Mouse (Mus musculus) liver, embryonic 15.5 days (tissue): ENCODE data around the gene Gm37240. TPM values are rescaled to one million over a fixed set of nuclear protein-coding genes. Genes with fewer than 3 reads are reported as not detected.

Experiments used
- ATAC-seq: fragments of 200-750 bp; cut with Nextera tagmentation; 2 replicates; pipeline ENCODE4 v1.8.0; 2017; ENCODE audit warnings: moderate number of reproducible peaks, mild to moderate bottlenecking, moderate library complexity; ENCODE audit not compliant: insufficient read depth
- H3K27ac ChIP-seq: fragments of 300-500 bp; sonication (generic); replicated peaks from 2 replicates; pipeline ENCODE4 v1.5.1; 2015; ENCODE audit warnings: mild to moderate bottlenecking, inconsistent platforms
- H3K27me3 ChIP-seq: fragments of 300-500 bp; sonication (generic); 2 replicates; pipeline ENCODE4 v1.6.1; 2015; ENCODE audit warnings: mild to moderate bottlenecking, inconsistent platforms
- H3K36me3 ChIP-seq: fragments of 300-500 bp; sonication (generic); replicated peaks from 2 replicates; pipeline ENCODE4 v1.6.1; 2015; ENCODE audit warnings: moderate library complexity, mild to moderate bottlenecking, inconsistent platforms
- H3K4me1 ChIP-seq: fragments of 300-500 bp; sonication (generic); replicated peaks from 2 replicates; pipeline ENCODE4 v1.6.1; 2015; ENCODE audit warnings: inconsistent platforms
- H3K4me2 ChIP-seq: fragments of 300-500 bp; sonication (generic); 2 replicates; pipeline ENCODE4 v1.6.1; 2015; ENCODE audit warnings: moderate library complexity, mild to moderate bottlenecking, inconsistent platforms
- H3K4me3 ChIP-seq: fragments of 300-500 bp; sonication (generic); replicated peaks from 2 replicates; pipeline ENCODE4 v1.5.1; 2015; ENCODE audit warnings: mild to moderate bottlenecking, inconsistent platforms
- H3K9ac ChIP-seq: fragments of 300-500 bp; sonication (generic); 2 replicates; pipeline ENCODE4 v1.6.1; 2015; ENCODE audit warnings: moderate library complexity, mild to moderate bottlenecking, inconsistent platforms
- H3K9me3 ChIP-seq: fragments of 300-500 bp; sonication (generic); replicated peaks from 2 replicates; pipeline ENCODE4 v1.6.1; 2016; ENCODE audit warnings: inconsistent platforms
- WGBS: fragments of 180-500 bp; shearing (Covaris S2); methylation state at CpG from one replicate; pipeline ENCODE4 v1.1.7; 2015; ENCODE audit warnings: mixed read lengths; ENCODE audit not compliant: insufficient replicate concordance; 5-methylcytosine and 5-hydroxymethylcytosine counted together
- polyA plus RNA-seq: library from polyadenylated mRNA; unstranded; fragments of >200 nt; fragmentation: Nextera tagmentation; extraction: Ambion mirVana; gene quantifications from 2 replicates; pipeline ENCODE4 v1.2.1, GENCODE M21; 2015

Gene Gm37240
- polyA plus RNA-seq, 1 experiment from 2014 or later = 0.24 TPM

- WGBS = 76% methylated on average over 1 of the region's 1 CpGs
- Histone ChIP-seq H3K36me3 (no peaks in the 10 kb centered on the region), H3K9me3 (no peaks in the 10 kb centered on the region), H3K4me1 (peaks cover 26% of the 10 kb centered on the region), H3K9ac (no peak overlapping the region), H3K4me3 (no peak overlapping the region), H3K27me3 (no peaks in the 10 kb centered on the region), H3K4me2 (no peak overlapping the region), H3K27ac (no peak overlapping the region)
- no peak for ATAC-seq
Observed at GRCm38 (mm10) chr3:84776084-84776483, 1111.2 kb downstream of the Gm37240 start.

GRCm38 (mm10) chr3:84775577-84775976, 1111.7 kb downstream of the Gm37240 start:
- no peak for ATAC-seq
- H3K27ac ChIP-seq = no peak overlapping the region
- no peaks in the 10 kb centered on the region for H3K36me3 ChIP-seq
- peaks cover 30% of the 10 kb centered on the region for H3K4me1 ChIP-seq
- WGBS = 69% methylated on average over 4 of the region's 4 CpGs
- no peaks in the 10 kb centered on the region for H3K9me3 ChIP-seq
- H3K27me3 ChIP-seq = no peaks in the 10 kb centered on the region
- no peak overlapping the region for H3K4me3 ChIP-seq
- H3K9ac ChIP-seq = no peak overlapping the region
- no peak overlapping the region for H3K4me2 ChIP-seq

GRCm38 (mm10) chr3:84775067-84775423, 1112.3 kb downstream of the Gm37240 start:
- H3K4me2 ChIP-seq = no peak overlapping the region
- no peaks in the 10 kb centered on the region for H3K9me3 ChIP-seq
- H3K9ac ChIP-seq = no peak overlapping the region
- 75% methylated on average over 6 of the region's 6 CpGs for WGBS
- peaks cover 34% of the 10 kb centered on the region for H3K4me1 ChIP-seq
- H3K27ac ChIP-seq = no peak overlapping the region
- H3K27me3 ChIP-seq = no peaks in the 10 kb centered on the region
- no peak for ATAC-seq
- H3K4me3 ChIP-seq = no peak overlapping the region
- no peaks in the 10 kb centered on the region for H3K36me3 ChIP-seq

- no peaks in the 10 kb centered on the region for H3K27me3 ChIP-seq
- no peak overlapping the region for H3K4me2 ChIP-seq
- H3K9ac ChIP-seq = no peak overlapping the region
- H3K9me3 ChIP-seq = no peaks in the 10 kb centered on the region
- ATAC-seq = no peak
- 56% methylated on average over 8 of the region's 8 CpGs for WGBS
- H3K36me3 ChIP-seq = no peaks in the 10 kb centered on the region
- H3K27ac ChIP-seq = no peak overlapping the region
- H3K4me1 ChIP-seq = peaks cover 40% of the 10 kb centered on the region
- no peak overlapping the region for H3K4me3 ChIP-seq
Observed at GRCm38 (mm10) chr3:84774246-84775066, 1112.9 kb downstream of the Gm37240 start.

GRCm38 (mm10) chr3:84771980-84772379, 1115.3 kb downstream of the Gm37240 start:
- H3K4me2 ChIP-seq = peak overlapping the region; percentile 41
- no peak overlapping the region for H3K9ac ChIP-seq

GRCm38 (mm10) chr3:84770518-84770917, 1116.8 kb downstream of the Gm37240 start:
- ATAC-seq = no peak
- Histone ChIP-seq H3K27me3 (no peaks in the 10 kb centered on the region), H3K4me2 (no peak overlapping the region), H3K9ac (no peak overlapping the region), H3K27ac (0 out of 2 replicates have a peak overlapping the region, but pooled peaks have one; percentile 35), H3K4me3 (no peak overlapping the region), H3K4me1 (peaks cover 43% of the 10 kb centered on the region), H3K36me3 (no peaks in the 10 kb centered on the region), H3K9me3 (no peaks in the 10 kb centered on the region)
- WGBS = 86% methylated on average over 6 of the region's 6 CpGs

More at GRCm38 (mm10) chr3:84771980-84772379, 1115.3 kb downstream of the Gm37240 start:
- H3K9me3 ChIP-seq = no peaks in the 10 kb centered on the region
- no peak overlapping the region for H3K4me3 ChIP-seq
- H3K36me3 ChIP-seq = no peaks in the 10 kb centered on the region
- H3K27me3 ChIP-seq = no peaks in the 10 kb centered on the region
- peak; percentile 100 for ATAC-seq
- 12% methylated on average over 2 of the region's 2 CpGs for WGBS
- peak overlapping the region; percentile 79 for H3K27ac ChIP-seq
- H3K4me1 ChIP-seq = peaks cover 43% of the 10 kb centered on the region

- no peak overlapping the region for H3K9ac ChIP-seq
- no peaks in the 10 kb centered on the region for H3K36me3 ChIP-seq
- H3K4me2 ChIP-seq = no peak overlapping the region
- H3K4me3 ChIP-seq = no peak overlapping the region
- no peak for ATAC-seq
- no peaks in the 10 kb centered on the region for H3K27me3 ChIP-seq
- no peak overlapping the region for H3K27ac ChIP-seq
- WGBS = 52% methylated on average over 6 of the region's 6 CpGs
- H3K9me3 ChIP-seq = no peaks in the 10 kb centered on the region
- peaks cover 43% of the 10 kb centered on the region for H3K4me1 ChIP-seq
Observed at GRCm38 (mm10) chr3:84769411-84769810, 1117.9 kb downstream of the Gm37240 start.

- no peak overlapping the region for H3K9ac ChIP-seq
- peaks cover 43% of the 10 kb centered on the region for H3K4me1 ChIP-seq
- H3K36me3 ChIP-seq = no peaks in the 10 kb centered on the region
- H3K27ac ChIP-seq = no peak overlapping the region
- 74% methylated on average over 4 of the region's 4 CpGs for WGBS
- no peaks in the 10 kb centered on the region for H3K9me3 ChIP-seq
- no peaks in the 10 kb centered on the region for H3K27me3 ChIP-seq
- H3K4me3 ChIP-seq = no peak overlapping the region
- no peak overlapping the region for H3K4me2 ChIP-seq
- ATAC-seq = no peak
Observed at GRCm38 (mm10) chr3:84768940-84769339, 1118.4 kb downstream of the Gm37240 start.

- H3K4me3 ChIP-seq = no peak overlapping the region
- no peaks in the 10 kb centered on the region for H3K36me3 ChIP-seq
- H3K27me3 ChIP-seq = no peaks in the 10 kb centered on the region
- H3K4me1 ChIP-seq = no peaks in the 10 kb centered on the region
- no peak for ATAC-seq
- no peaks in the 10 kb centered on the region for H3K9me3 ChIP-seq
- 81% methylated on average over 2 of the region's 2 CpGs for WGBS
- H3K9ac ChIP-seq = no peak overlapping the region
- H3K4me2 ChIP-seq = no peak overlapping the region
- no peak overlapping the region for H3K27ac ChIP-seq
Observed at GRCm38 (mm10) chr3:84753816-84754215, 1133.5 kb downstream of the Gm37240 start.

- H3K36me3 ChIP-seq = no peaks in the 10 kb centered on the region
- no peak overlapping the region for H3K9ac ChIP-seq
- H3K27me3 ChIP-seq = peaks cover 19% of the 10 kb centered on the region
- H3K4me2 ChIP-seq = no peak overlapping the region
- H3K4me3 ChIP-seq = no peak overlapping the region
- H3K27ac ChIP-seq = no peak overlapping the region
- WGBS = 7% methylated on average over 5 of the region's 5 CpGs
- H3K9me3 ChIP-seq = no peaks in the 10 kb centered on the region
- no peaks in the 10 kb centered on the region for H3K4me1 ChIP-seq
- ATAC-seq = no peak
Observed at GRCm38 (mm10) chr3:84749222-84749621, 1138.1 kb downstream of the Gm37240 start.

GRCm38 (mm10) chr3:84748139-84748538, 1139.2 kb downstream of the Gm37240 start:
- no peak overlapping the region for H3K4me3 ChIP-seq

More at GRCm38 (mm10) chr3:84748139-84748538, 1139.2 kb downstream of the Gm37240 start:
- H3K27me3 ChIP-seq = peaks cover 19% of the 10 kb centered on the region
- H3K9me3 ChIP-seq = no peaks in the 10 kb centered on the region
- no peaks in the 10 kb centered on the region for H3K4me1 ChIP-seq
- H3K4me2 ChIP-seq = no peak overlapping the region
- H3K27ac ChIP-seq = no peak overlapping the region
- ATAC-seq = no peak
- H3K36me3 ChIP-seq = no peaks in the 10 kb centered on the region
- no peak overlapping the region for H3K9ac ChIP-seq
- WGBS = 59% methylated on average over 5 of the region's 5 CpGs
